ENCODE assay signal across 17 mouse cellular contexts in genomic region chr1:153803530-153803929, GRCm38 (mm10). TPM values are rescaled to one million over a fixed set of nuclear protein-coding genes. Genes with fewer than 3 reads are reported as not detected.
DNase-seq lines count a peak whose midpoint lies in the region; ATAC-seq lines count a peak whose summit lies in the region.
"Had no signal": no experiment of that assay in that cellular context is flagged by ENCODE, and none has a peak within 500 bp of the region (broad histone marks: within the 10 kb centered on the region; RNA-seq: fewer than 3 reads in every experiment).

No protein-coding gene starts in this region.

- H3K36me3 ChIP-seq in forebrain, embryonic 10.5 days (replicated peaks): no peaks in the 10 kb centered on the region
- H3K36me3 ChIP-seq in forebrain, embryonic 13.5 days (ENCODE audit: poor library complexity, severe bottlenecking): no peaks in the 10 kb centered on the region
- H3K36me3 ChIP-seq in liver, embryonic 11.5 days (ENCODE audit: control insufficient read depth, insufficient read depth, low read length): no peaks in the 10 kb centered on the region
- no peaks in the 10 kb centered on the region for H3K36me3 ChIP-seq in forebrain, embryonic 15.5 days
- H3K36me3 ChIP-seq: heart, embryonic 13.5 days; hindbrain, embryonic 13.5 days; limb, embryonic 13.5 days had no signal

- H3K4me3 ChIP-seq in forebrain, embryonic 10.5 days: no peak overlapping the region
- H3K4me3 ChIP-seq in forebrain, embryonic 13.5 days: no peak overlapping the region
- no peak overlapping the region for H3K4me3 ChIP-seq in liver, embryonic 11.5 days (ENCODE audit: low read depth, low read length)
- H3K4me3 ChIP-seq in brown adipose tissue, adult 24 weeks (ENCODE audit: insufficient read depth, low read depth, low read length): no peak overlapping the region
- H3K4me3 ChIP-seq in forebrain, embryonic 15.5 days: no peak overlapping the region
- H3K4me3 ChIP-seq: heart, embryonic 13.5 days; hindbrain, embryonic 13.5 days; limb, embryonic 13.5 days had no signal

- 0 out of 2 replicates have a peak overlapping the region, but pooled peaks have one; percentile 4 for H3K27ac ChIP-seq in forebrain, embryonic 10.5 days
- no peak overlapping the region for H3K27ac ChIP-seq in forebrain, embryonic 13.5 days
- no peak overlapping the region for H3K27ac ChIP-seq in liver, embryonic 11.5 days (ENCODE audit: low read depth, low read length)
- 0 out of 2 replicates have a peak overlapping the region, but pooled peaks have one; percentile 7 for H3K27ac ChIP-seq in brown adipose tissue, adult 24 weeks (replicated peaks; ENCODE audit: low read depth, low read length)
- H3K27ac ChIP-seq in forebrain, embryonic 15.5 days (replicated peaks): no peak overlapping the region
- H3K27ac ChIP-seq: heart, embryonic 13.5 days; hindbrain, embryonic 13.5 days; limb, embryonic 13.5 days had no signal

- H3K27me3 ChIP-seq in forebrain, embryonic 10.5 days (ENCODE audit: poor library complexity, severe bottlenecking): no peaks in the 10 kb centered on the region
- no peaks in the 10 kb centered on the region for H3K27me3 ChIP-seq in forebrain, embryonic 13.5 days
- H3K27me3 ChIP-seq in liver, embryonic 11.5 days (replicated peaks; ENCODE audit: control insufficient read depth, insufficient read depth, low read length): no peaks in the 10 kb centered on the region
- H3K27me3 ChIP-seq in forebrain, embryonic 15.5 days: no peaks in the 10 kb centered on the region
- H3K27me3 ChIP-seq: hindbrain, embryonic 13.5 days; limb, embryonic 13.5 days had no signal

- H3K4me2 ChIP-seq in forebrain, embryonic 13.5 days: no peak overlapping the region
- no peak overlapping the region for H3K4me2 ChIP-seq in liver, embryonic 11.5 days
- no peak overlapping the region for H3K4me2 ChIP-seq in forebrain, embryonic 15.5 days (replicated peaks)
- H3K4me2 ChIP-seq: heart, embryonic 13.5 days; hindbrain, embryonic 13.5 days; limb, embryonic 13.5 days had no signal

- H3K9ac ChIP-seq in forebrain, embryonic 13.5 days: no peak overlapping the region
- H3K9ac ChIP-seq in liver, embryonic 11.5 days (ENCODE audit: low read depth, low read length): no peak overlapping the region
- no peak overlapping the region for H3K9ac ChIP-seq in forebrain, embryonic 15.5 days (replicated peaks)
- H3K9ac ChIP-seq: heart, embryonic 13.5 days; hindbrain, embryonic 13.5 days; limb, embryonic 13.5 days had no signal

- peaks cover 12% of the 10 kb centered on the region for H3K4me1 ChIP-seq in forebrain, embryonic 10.5 days
- no peaks in the 10 kb centered on the region for H3K4me1 ChIP-seq in forebrain, embryonic 13.5 days
- H3K4me1 ChIP-seq in liver, embryonic 11.5 days (replicated peaks; ENCODE audit: control insufficient read depth, insufficient read depth, low read length): no peaks in the 10 kb centered on the region
- H3K4me1 ChIP-seq in brown adipose tissue, adult 24 weeks (ENCODE audit: control insufficient read depth, insufficient read depth, insufficient read length, low read length): no peaks in the 10 kb centered on the region
- H3K4me1 ChIP-seq in forebrain, embryonic 15.5 days: no peaks in the 10 kb centered on the region
- H3K4me1 ChIP-seq: heart, embryonic 13.5 days; hindbrain, embryonic 13.5 days; limb, embryonic 13.5 days had no signal

- ATAC-seq in forebrain, embryonic 13.5 days: no peak
- ATAC-seq in liver, embryonic 11.5 days (replicated peaks; ENCODE audit: low FRiP score): no peak
- ATAC-seq in neutrophil, adult 5-6 weeks (ENCODE audit: extremely low read depth, insufficient number of reproducible peaks, low FRiP score, poor library complexity, severe bottlenecking): 0 out of 2 replicates have a peak, but pooled peaks have one; percentile 19
- ATAC-seq in forebrain, embryonic 15.5 days (replicated peaks): no peak
- ATAC-seq: intestine, postnatal 0 days; midbrain, embryonic 16.5 days had no signal

- no peaks in the 10 kb centered on the region for H3K9me3 ChIP-seq in forebrain, embryonic 10.5 days
- no peaks in the 10 kb centered on the region for H3K9me3 ChIP-seq in forebrain, embryonic 13.5 days (replicated peaks)
- H3K9me3 ChIP-seq in liver, embryonic 11.5 days (ENCODE audit: control insufficient read depth, low read length): no peaks in the 10 kb centered on the region
- H3K9me3 ChIP-seq in forebrain, embryonic 15.5 days: no peaks in the 10 kb centered on the region
- H3K9me3 ChIP-seq: heart, embryonic 13.5 days; hindbrain, embryonic 13.5 days; limb, embryonic 13.5 days had no signal

- WGBS in forebrain, embryonic 10.5 days: 60% methylated on average over 8 of the region's 8 CpGs
- WGBS in forebrain, embryonic 13.5 days: 60% methylated on average over 8 of the region's 8 CpGs
- WGBS in liver, embryonic 11.5 days: 69% methylated on average over 8 of the region's 8 CpGs
- 60% methylated on average over 8 of the region's 8 CpGs for WGBS in forebrain, embryonic 15.5 days

- DNase-seq in forebrain, embryonic 10.5 days (ENCODE audit: extremely low spot score, low spot score): no peak
- peak; percentile 5 for DNase-seq in liver, embryonic 11.5 days (ENCODE audit: low spot score)
- no peak for DNase-seq in liver
- DNase-seq in frontal cortex, postnatal 36 days (ENCODE audit: low spot score in 2 of 2): no peak
- DNase-seq: cerebellum, adult 8-10 months; embryo, embryonic 11 days; thymus, postnatal 36 days had no signal

RNA-seq across cellular contexts. Expression of gene Rgsl1, which starts 40.4 kb away (rescaled TPM):
- not detected in 2 replicates for polyA plus RNA-seq in forebrain, embryonic 10.5 days (2016; fragmentation: Nextera tagmentation; extraction: Ambion mirVana)
- 0.05 and 0.19 TPM in 2 replicates for polyA plus RNA-seq in forebrain, embryonic 13.5 days (2015; fragmentation: Nextera tagmentation; extraction: Ambion mirVana)
- polyA plus RNA-seq in liver, embryonic 11.5 days (2014; fragmentation: Nextera tagmentation; extraction: Ambion mirVana): 0.07 TPM in 1 of 2 replicates, not detected in the other
- 1.3 TPM in 1 of 2 replicates, not detected in the other for polyA plus RNA-seq in brown adipose tissue, adult 24 weeks (2012; ENCODE audit: insufficient read depth, insufficient read length, missing spikeins)
- total RNA-seq in neutrophil, adult 5-6 weeks (2017): 0.25 TPM in 1 of 2 replicates, not detected in the other
- 0.18 and 0.36 TPM in 2 replicates for polyA plus RNA-seq in forebrain, embryonic 15.5 days (2015; fragmentation: Nextera tagmentation; extraction: Ambion mirVana)
- polyA plus RNA-seq: heart, embryonic 13.5 days; lung, embryonic 16.5 days had no signal

RNA-seq across cellular contexts. Expression of gene Rnasel, which starts 54.3 kb away (rescaled TPM):
- polyA plus RNA-seq in forebrain, embryonic 10.5 days (2016; fragmentation: Nextera tagmentation; extraction: Ambion mirVana): 7.4 and 7.7 TPM in 2 replicates
- polyA plus RNA-seq in forebrain, embryonic 13.5 days (2015; fragmentation: Nextera tagmentation; extraction: Ambion mirVana): 38.1 and 41.9 TPM in 2 replicates
- 5.4 and 7.2 TPM in 2 replicates for polyA plus RNA-seq in liver, embryonic 11.5 days (2014; fragmentation: Nextera tagmentation; extraction: Ambion mirVana)
- 2.6 and 3.6 TPM in 2 replicates for polyA plus RNA-seq in brown adipose tissue, adult 24 weeks (2012; ENCODE audit: insufficient read depth, insufficient read length, missing spikeins)
- 159 and 184 TPM in 2 replicates for total RNA-seq in neutrophil, adult 5-6 weeks (2017)
- 42.5 and 44.4 TPM in 2 replicates for polyA plus RNA-seq in forebrain, embryonic 15.5 days (2015; fragmentation: Nextera tagmentation; extraction: Ambion mirVana)

Comparison
In these comparisons a context has a peak if more than half of its experiments do, and no peak if none do; other contexts are left out.
1. H3K27ac ChIP-seq: peak in forebrain, embryonic 10.5 days (single experiment) and brown adipose tissue, adult 24 weeks (single experiment); none in forebrain, embryonic 13.5 days (single experiment), liver, embryonic 11.5 days (single experiment) and forebrain, embryonic 15.5 days (single experiment).